Mouse (Mus musculus): ENCODE results near the gene Dffa.
A peak's percentile ranks its signal among the peaks of the same experiment; 100 is the strongest.

GRCm38 (mm10) chr4:149125341-149126114 is 21.6 kb downstream of the Dffa start:
- TF ChIP-seq CTCF (conservative IDR thresholded peaks at IDR 0.05; ENCODE audit: low read length) (no peak), NANOG (IDR thresholded peaks at IDR 0.05; ENCODE audit: borderline replicate concordance, low read length) (peak; percentile 34; the same call in 1 of the 2 replicates), POU5F1 (IDR thresholded peaks at IDR 0.05; ENCODE audit: borderline replicate concordance, low read length) (no peak)
